Mouse (Mus musculus) heart, postnatal 10 days (tissue): ENCODE data around the gene Phf23. TPM values are rescaled to one million over a fixed set of nuclear protein-coding genes. Genes with fewer than 3 reads are reported as not detected.

Source experiments
- DNase-seq, 2 experiments: peaks; one replicate each; pipeline ENCODE4 v3.0.0; 2021
- intact Hi-C: fragments of 180-260 bp; cut with DNase I; formaldehyde crosslinking; loops from one replicate; pipeline ENCODE4 v1.15.1; 2025
- microRNA-seq, 2 experiments: library from miRNA; unstranded; fragments of <30 nt; microRNA quantifications; one replicate each; pipeline ENCODE4 v1.2.0; 2022
- total RNA-seq, 2 experiments: library from RNA; stranded (reverse); gene quantifications; 2 replicates each; pipeline ENCODE4 v1.2.3; 2021

Gene Phf23
- total RNA-seq, 2 experiments from 2014 or later = 23.1 to 27.7 TPM

- intact Hi-C loops = no loop called here
- DNase-seq = no peak
Measured at GRCm38 (mm10) chr11:70042309-70043085, 46.9 kb downstream of the Phf23 start.

GRCm38 (mm10) chr11:70043665-70044064, 48.1 kb downstream of the Phf23 start:
- DNase-seq = no peak
- intact Hi-C loops = no loop called here

GRCm38 (mm10) chr11:70045435-70045834, 49.9 kb downstream of the Phf23 start:
- intact Hi-C loops = no loop called here
- DNase-seq = no peak

DNA sequence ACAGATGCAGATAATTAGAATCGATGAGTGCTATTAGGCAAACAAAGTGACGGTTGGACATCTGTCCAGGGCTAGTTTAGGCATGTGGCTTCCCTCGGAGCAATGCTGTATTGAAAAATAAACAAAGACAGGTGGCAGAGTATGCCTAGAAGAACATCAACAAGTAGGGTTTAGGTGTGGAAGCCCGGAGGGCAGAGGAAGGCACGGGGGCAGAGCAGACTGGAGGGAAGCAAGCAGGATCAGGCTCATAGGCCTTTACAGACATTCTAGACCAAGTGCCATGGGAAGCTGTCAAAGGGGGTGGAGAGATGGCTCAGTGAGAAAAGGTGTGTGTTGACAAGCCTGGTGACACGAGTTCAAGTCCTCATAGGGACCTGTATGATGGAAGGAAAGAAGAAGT, 53.8 kb downstream of the Phf23 start:
- intact Hi-C loops = no loop called here

More for the DNA sequence above, 53.8 kb downstream of the Phf23 start:
- DNase-seq = no peak

Small RNAs within 50 kb of the gene (microRNA-seq; reads per million reads assigned to microRNA genes)
- gene Gm44349 = 0 to 0.70 reads per million in 2 experiments
- gene Mir324 = 2,684 to 3,724 reads per million in 2 experiments

Other genes starting within 250 kb of the Phf23 start
- 10 to 100 TPM; 44.5 to 47.5 TPM for gene Polr2a, start 237.1 kb upstream of the Phf23 start, total RNA-seq
- gene Slc35g3, start 233.8 kb upstream of the Phf23 start, total RNA-seq = under 1 TPM; 0.17 to 0.40 TPM
- gene Zbtb4, start 229.9 kb upstream of the Phf23 start, total RNA-seq = 10 to 100 TPM; 42.2 to 43.9 TPM
- gene Chrnb1, start 199.8 kb upstream of the Phf23 start, total RNA-seq = 1 to 10 TPM; 5.8 to 7.1 TPM
- 1 to 10 TPM; 1.9 to 3.5 TPM for gene Fgf11, start 193.9 kb upstream of the Phf23 start, total RNA-seq
- gene Tmem102, start 190.2 kb upstream of the Phf23 start, total RNA-seq = 1 to 10 TPM in 1 of 2 experiments, under 1 TPM in 1; 0.94 to 1.2 TPM
- gene Gm39566, start 180.5 kb upstream of the Phf23 start, total RNA-seq = not detected
- not detected for gene Spem2, start 177.3 kb upstream of the Phf23 start, total RNA-seq
- gene Spem1, start 173.6 kb upstream of the Phf23 start, total RNA-seq = not detected
- gene Nlgn2, start 158.0 kb upstream of the Phf23 start, total RNA-seq = 10 to 100 TPM; 13.6 TPM
- gene Tmem256, start 157.3 kb upstream of the Phf23 start, total RNA-seq = 100 to 1,000 TPM; 130 to 151 TPM
- 10 to 100 TPM; 52.5 to 59.7 TPM for gene Plscr3, start 149.4 kb upstream of the Phf23 start, total RNA-seq
- not detected for gene Tnk1, start 137.0 kb upstream of the Phf23 start, total RNA-seq
- not detected for gene Tmem95, start 117.8 kb upstream of the Phf23 start, total RNA-seq
- gene Kctd11, start 114.4 kb upstream of the Phf23 start, total RNA-seq = 1 to 10 TPM; 3.0 to 3.5 TPM
- 1 to 10 TPM; 2.7 to 3.0 TPM for gene Acap1, start 100.2 kb upstream of the Phf23 start, total RNA-seq
- 1 to 10 TPM; 2.1 to 2.7 TPM for gene 2810408A11Rik, start 94.8 kb upstream of the Phf23 start, total RNA-seq
- 10 to 100 TPM; 39.2 to 39.9 TPM for gene Neurl4, start 94.7 kb upstream of the Phf23 start, total RNA-seq
- gene Gps2, start 81.9 kb upstream of the Phf23 start, total RNA-seq = 10 to 100 TPM; 29.4 to 30.5 TPM
- 100 to 1,000 TPM; 488 to 490 TPM for gene Eif5a, start 73.8 kb upstream of the Phf23 start, total RNA-seq
- 10 to 100 TPM; 22.7 to 25.7 TPM for gene Ybx2, start 60.0 kb upstream of the Phf23 start, total RNA-seq
- gene Slc2a4, start 47.6 kb upstream of the Phf23 start, total RNA-seq = 100 to 1,000 TPM; 135 to 144 TPM
- gene Cldn7, start 31.0 kb upstream of the Phf23 start, total RNA-seq = not detected
- gene Ctdnep1, start 14.6 kb upstream of the Phf23 start, total RNA-seq = 100 to 1,000 TPM; 144 to 159 TPM
- gene Elp5, start 13.3 kb upstream of the Phf23 start, total RNA-seq = 10 to 100 TPM; 60.7 to 64.6 TPM
- 100 to 1,000 TPM; 275 to 295 TPM for gene Gabarap, start 4.6 kb upstream of the Phf23 start, total RNA-seq
- gene Dvl2, start 4.8 kb downstream of the Phf23 start, total RNA-seq = 10 to 100 TPM in 1 of 2 experiments, 1 to 10 TPM in 1; 8.6 to 11.8 TPM
- 1,000 to 10,000 TPM; 1,260 to 1,282 TPM for gene Acadvl, start 19.6 kb downstream of the Phf23 start, total RNA-seq
- 10 to 100 TPM; 11.5 to 12.0 TPM for gene Dlg4, start 21.2 kb downstream of the Phf23 start, total RNA-seq
- under 1 TPM in 1 of 2 experiments, not detected in 1; 0.22 TPM for gene Asgr1, start 58.3 kb downstream of the Phf23 start, total RNA-seq
- not detected for gene Asgr2, start 96.9 kb downstream of the Phf23 start, total RNA-seq
- gene Mgl2, start 134.6 kb downstream of the Phf23 start, total RNA-seq = 1 to 10 TPM in 1 of 2 experiments, under 1 TPM in 1; 0.69 to 1.0 TPM
- gene Clec10a, start 160.4 kb downstream of the Phf23 start, total RNA-seq = 1 to 10 TPM in 1 of 2 experiments, under 1 TPM in 1; 0.82 to 1.0 TPM
- gene Slc16a11, start 217.0 kb downstream of the Phf23 start, total RNA-seq = under 1 TPM; 0.20 to 0.91 TPM
- 1 to 10 TPM; 5.2 to 6.8 TPM for gene Slc16a13, start 225.3 kb downstream of the Phf23 start, total RNA-seq
- gene Bcl6b, start 234.0 kb downstream of the Phf23 start, total RNA-seq = 10 to 100 TPM; 54.7 to 55.5 TPM
- gene 0610010K14Rik, start 242.1 kb downstream of the Phf23 start, total RNA-seq = 10 to 100 TPM; 54.8 to 60.8 TPM
- 1 to 10 TPM; 3.3 to 3.4 TPM for gene Gm21988, start 244.1 kb downstream of the Phf23 start, total RNA-seq
- gene Rnasek, start 244.1 kb downstream of the Phf23 start, total RNA-seq = 100 to 1,000 TPM in 1 of 2 experiments, 10 to 100 TPM in 1; 96.4 to 102 TPM